Mouse (Mus musculus): ENCODE measurements at regions not wholly inside any gene's neighbourhood (a gene's known extent, or its start where the extent isn't known, plus 50 kb on each side); places are given as distances from the start of the nearest gene placed in this dataset.

- H3K27ac ChIP-seq = no peak overlapping the region
- H3K27me3 ChIP-seq = no peaks in the 10 kb centered on the region
- no peak overlapping the region for H3K4me2 ChIP-seq
- no peaks in the 10 kb centered on the region for H3K36me3 ChIP-seq (replicated peaks)
- H3K9me3 ChIP-seq = no peaks in the 10 kb centered on the region
- no peaks in the 10 kb centered on the region for H3K4me1 ChIP-seq
- 87% methylated on average over 5 of the region's 5 CpGs for WGBS
- no peak for ATAC-seq (ENCODE audit: low FRiP score)
- no peak overlapping the region for H3K9ac ChIP-seq
- H3K4me3 ChIP-seq (replicated peaks) = no peak overlapping the region
Observed at GRCm38 (mm10) chr16:22750725-22751287, 60.6 kb downstream of the Crygs start.

GRCm38 (mm10) chr16:22744121-22744855 lies 67.1 kb downstream of the Crygs start:
- no peaks in the 10 kb centered on the region for H3K4me1 ChIP-seq
- no peak for ATAC-seq (ENCODE audit: low FRiP score)
- 86% methylated on average over 7 of the region's 7 CpGs for WGBS
- H3K9me3 ChIP-seq = 0 out of 2 replicates have a peak, but pooled peaks cover 3% of the 10 kb centered on the region
- no peak overlapping the region for H3K27ac ChIP-seq
- no peak overlapping the region for H3K4me2 ChIP-seq
- H3K27me3 ChIP-seq = no peaks in the 10 kb centered on the region
- no peak overlapping the region for H3K9ac ChIP-seq
- no peaks in the 10 kb centered on the region for H3K36me3 ChIP-seq (replicated peaks)
- no peak overlapping the region for H3K4me3 ChIP-seq (replicated peaks)

GRCm38 (mm10) chr16:22743461-22743860 lies 67.9 kb downstream of the Crygs start:
- Histone ChIP-seq H3K9ac (no peak overlapping the region), H3K4me3 (replicated peaks) (no peak overlapping the region), H3K9me3 (0 out of 2 replicates have a peak, but pooled peaks cover 3% of the 10 kb centered on the region), H3K4me2 (no peak overlapping the region), H3K4me1 (no peaks in the 10 kb centered on the region), H3K27me3 (no peaks in the 10 kb centered on the region), H3K36me3 (replicated peaks) (no peaks in the 10 kb centered on the region), H3K27ac (no peak overlapping the region)
- no peak for ATAC-seq (ENCODE audit: low FRiP score)
- 96% methylated on average over 1 of the region's 1 CpGs for WGBS

- Histone ChIP-seq H3K4me3 (replicated peaks) (no peak overlapping the region), H3K9ac (no peak overlapping the region), H3K4me1 (no peaks in the 10 kb centered on the region), H3K27me3 (0 out of 2 replicates have a peak, but pooled peaks cover 2% of the 10 kb centered on the region), H3K27ac (no peak overlapping the region), H3K36me3 (replicated peaks) (no peaks in the 10 kb centered on the region), H3K4me2 (no peak overlapping the region), H3K9me3 (0 out of 2 replicates have a peak, but pooled peaks cover 3% of the 10 kb centered on the region)
- ATAC-seq (ENCODE audit: low FRiP score) = no peak
- WGBS = 79% methylated on average over 4 of the region's 4 CpGs
Observed at GRCm38 (mm10) chr16:22741496-22741895, 69.9 kb downstream of the Crygs start.

GRCm38 (mm10) chr16:22734529-22735022 lies 76.8 kb downstream of the Crygs start:
- Histone ChIP-seq H3K4me3 (replicated peaks) (no peak overlapping the region), H3K9me3 (no peaks in the 10 kb centered on the region), H3K27ac (no peak overlapping the region), H3K4me2 (no peak overlapping the region), H3K27me3 (peaks cover 17% of the 10 kb centered on the region; the same call in 1 of the 2 replicates), H3K9ac (no peak overlapping the region), H3K36me3 (replicated peaks) (no peaks in the 10 kb centered on the region), H3K4me1 (peaks cover 12% of the 10 kb centered on the region)
- WGBS = 33% methylated on average over 10 of the region's 10 CpGs
- ATAC-seq (ENCODE audit: low FRiP score) = peak; percentile 64

- peaks cover 12% of the 10 kb centered on the region for H3K4me1 ChIP-seq
- no peak overlapping the region for H3K9ac ChIP-seq
- no peak overlapping the region for H3K4me3 ChIP-seq (replicated peaks)
- peaks cover 17% of the 10 kb centered on the region; the same call in 1 of the 2 replicates for H3K27me3 ChIP-seq
- H3K9me3 ChIP-seq = no peaks in the 10 kb centered on the region
- H3K36me3 ChIP-seq (replicated peaks) = no peaks in the 10 kb centered on the region
- no peak overlapping the region for H3K4me2 ChIP-seq
- 25% methylated on average over 11 of the region's 11 CpGs for WGBS
- ATAC-seq (ENCODE audit: low FRiP score) = no peak; the same call in 1 of the 2 replicates
- H3K27ac ChIP-seq = no peak overlapping the region
Observed at GRCm38 (mm10) chr16:22733772-22734528, 76.9 kb upstream of the Dgkg start.

- H3K4me2 ChIP-seq = no peak overlapping the region
- 91% methylated on average over 3 of the region's 3 CpGs for WGBS
- H3K4me1 ChIP-seq = peaks cover 5% of the 10 kb centered on the region
- H3K27me3 ChIP-seq = 0 out of 2 replicates have a peak, but pooled peaks cover 3% of the 10 kb centered on the region
- no peak for ATAC-seq (ENCODE audit: low FRiP score)
- H3K9me3 ChIP-seq = no peaks in the 10 kb centered on the region
- H3K9ac ChIP-seq = no peak overlapping the region
- H3K4me3 ChIP-seq (replicated peaks) = no peak overlapping the region
- no peak overlapping the region for H3K27ac ChIP-seq
- no peaks in the 10 kb centered on the region for H3K36me3 ChIP-seq (replicated peaks)
Observed at GRCm38 (mm10) chr16:22729096-22729495, 72.1 kb upstream of the Dgkg start.

- H3K4me3 ChIP-seq (replicated peaks) = no peak overlapping the region
- no peaks in the 10 kb centered on the region; the same call in 1 of the 2 replicates for H3K27me3 ChIP-seq
- H3K36me3 ChIP-seq (replicated peaks) = no peaks in the 10 kb centered on the region
- no peak overlapping the region for H3K4me2 ChIP-seq
- no peak overlapping the region for H3K9ac ChIP-seq
- no peak overlapping the region for H3K27ac ChIP-seq
- no peaks in the 10 kb centered on the region for H3K4me1 ChIP-seq
- WGBS = 95% methylated on average over 3 of the region's 3 CpGs
- H3K9me3 ChIP-seq = no peaks in the 10 kb centered on the region
- ATAC-seq (ENCODE audit: low FRiP score) = no peak
Observed at GRCm38 (mm10) chr16:22725261-22725660, 68.2 kb upstream of the Dgkg start.

GRCm38 (mm10) chr16:22723333-22723732 lies 66.3 kb upstream of the Dgkg start:
- Histone ChIP-seq H3K9ac (no peak overlapping the region), H3K27me3 (no peaks in the 10 kb centered on the region; the same call in 1 of the 2 replicates), H3K4me1 (peaks cover 6% of the 10 kb centered on the region; the same call in 1 of the 2 replicates), H3K36me3 (replicated peaks) (no peaks in the 10 kb centered on the region), H3K9me3 (no peaks in the 10 kb centered on the region), H3K4me3 (replicated peaks) (no peak overlapping the region), H3K4me2 (no peak overlapping the region), H3K27ac (no peak overlapping the region)
- 89% methylated on average over 4 of the region's 4 CpGs for WGBS
- no peak for ATAC-seq (ENCODE audit: low FRiP score)

GRCm38 (mm10) chr16:22719791-22720190 lies 62.8 kb upstream of the Dgkg start:
- no peak for ATAC-seq (ENCODE audit: low FRiP score)

GRCm38 (mm10) chr16:22719304-22719703 lies 62.3 kb upstream of the Dgkg start:
- ATAC-seq (ENCODE audit: low FRiP score) = no peak
- H3K4me2 ChIP-seq = no peak overlapping the region
- H3K9ac ChIP-seq = no peak overlapping the region
- WGBS = 59% methylated on average over 7 of the region's 7 CpGs
- H3K36me3 ChIP-seq (replicated peaks) = no peaks in the 10 kb centered on the region
- no peaks in the 10 kb centered on the region for H3K9me3 ChIP-seq
- peaks cover 6% of the 10 kb centered on the region; the same call in 1 of the 2 replicates for H3K4me1 ChIP-seq
- no peak overlapping the region for H3K4me3 ChIP-seq (replicated peaks)
- no peak overlapping the region for H3K27ac ChIP-seq
- H3K27me3 ChIP-seq = no peaks in the 10 kb centered on the region; the same call in 1 of the 2 replicates

More at GRCm38 (mm10) chr16:22719791-22720190, 62.8 kb upstream of the Dgkg start:
- Histone ChIP-seq H3K27ac (no peak overlapping the region), H3K36me3 (replicated peaks) (no peaks in the 10 kb centered on the region), H3K4me1 (peaks cover 6% of the 10 kb centered on the region; the same call in 1 of the 2 replicates), H3K4me2 (no peak overlapping the region), H3K27me3 (no peaks in the 10 kb centered on the region; the same call in 1 of the 2 replicates), H3K9ac (no peak overlapping the region), H3K9me3 (no peaks in the 10 kb centered on the region), H3K4me3 (replicated peaks) (no peak overlapping the region)
- 74% methylated on average over 4 of the region's 4 CpGs for whole genome bisulfite sequencing

- H3K4me1 ChIP-seq = peaks cover 6% of the 10 kb centered on the region; the same call in 1 of the 2 replicates
- WGBS = 60% methylated on average over 2 of the region's 2 CpGs
- no peak overlapping the region for H3K9ac ChIP-seq
- no peaks in the 10 kb centered on the region; the same call in 1 of the 2 replicates for H3K27me3 ChIP-seq
- no peak overlapping the region for H3K4me2 ChIP-seq
- ATAC-seq (ENCODE audit: low FRiP score) = no peak
- no peaks in the 10 kb centered on the region for H3K9me3 ChIP-seq
- H3K27ac ChIP-seq = no peak overlapping the region
- H3K4me3 ChIP-seq (replicated peaks) = no peak overlapping the region
- no peaks in the 10 kb centered on the region for H3K36me3 ChIP-seq (replicated peaks)
Observed at GRCm38 (mm10) chr16:22717462-22717861, 60.4 kb upstream of the Dgkg start.
